Mouse (Mus musculus) embryo, embryonic 9.5 days (tissue): ENCODE results near the gene Olfr1269.

Source experiments
- DNase-seq: peaks from one replicate; pipeline ENCODE4 v3.0.0-alpha.2; 2017; ENCODE audit errors: extremely low spot score

Gene Olfr1269

GRCm38 (mm10) chr2:90121312-90121711, at the start of gene Olfr1269:
TSS of gene Olfr1269 (minus strand) at chr2:90121412.
- no peak for DNase-seq

- DNase-seq = no peak
Measured at GRCm38 (mm10) chr2:90153916-90154315, 32.7 kb upstream of the Olfr1269 start.

DNA sequence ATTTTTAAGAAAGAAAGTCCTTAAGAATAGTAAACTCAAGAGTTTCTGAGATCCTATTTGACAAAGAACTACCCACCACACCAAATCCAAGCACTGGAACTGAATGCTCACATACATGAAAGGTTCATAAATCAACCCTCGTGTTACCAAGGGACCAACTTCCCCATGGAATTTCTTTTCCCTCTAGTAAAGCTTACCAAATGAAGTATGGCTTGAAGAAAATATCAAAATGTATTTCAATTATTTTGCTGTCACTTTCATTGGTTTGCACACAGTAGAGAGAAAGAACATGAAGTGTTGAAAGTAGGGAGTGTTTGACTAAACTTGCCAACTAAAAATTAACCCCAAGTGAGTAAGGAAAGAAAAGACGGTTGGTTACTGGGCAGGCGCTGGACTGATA, 31.8 kb upstream of the Olfr1269 start, which contains the start of gene Olfr1270:
Gene Olfr1270 (minus strand): TSS at position 101 of the 400 bp plus-strand sequence.
- no peak for DNase-seq

- no peak for DNase-seq
Measured at GRCm38 (mm10) chr2:90142196-90142595, 21.0 kb upstream of the Olfr1269 start, which contains the start of gene Olfr32. TSS of gene Olfr32 (minus strand) at chr2:90142296.

DNA sequence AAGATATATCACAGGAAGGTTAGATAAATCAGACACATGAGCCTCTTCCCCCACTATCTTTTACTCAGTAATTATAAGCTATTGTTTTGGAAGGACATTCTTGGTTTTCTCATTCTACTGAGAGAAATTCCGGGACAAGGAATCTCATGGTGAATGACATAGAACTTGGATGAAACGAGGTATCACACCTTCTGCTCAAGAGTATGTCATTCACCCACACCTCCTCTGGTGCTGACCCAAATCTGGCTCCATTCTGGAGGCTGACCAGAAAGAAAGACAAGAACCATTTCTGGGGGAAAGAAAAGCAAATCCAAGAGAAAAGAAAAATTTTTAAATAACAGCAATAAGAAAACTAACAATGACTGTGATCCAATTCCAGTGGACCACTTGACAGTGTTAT, 51.1 kb downstream of the Olfr1269 start:
- no peak for DNase-seq
